Mouse (Mus musculus): ENCODE results near the gene Eif3k. TPM values are rescaled to one million over a fixed set of nuclear protein-coding genes. Genes with fewer than 3 reads are reported as not detected.
"Not testable (repeated sequence)": the region's sequence is repeated elsewhere in the genome, so short reads cannot be mapped to it uniquely, and the experiment has no call there.

Gene Eif3k
- polyA plus RNA-seq, 1 experiment from 2014 or later: 316 TPM

GRCm38 (mm10) chr7:28977556-28977955 is 4.1 kb downstream of the Eif3k start:
- WGBS: 92% methylated on average over 9 of the region's 9 CpGs
- H3K36me3 ChIP-seq (ENCODE audit: control insufficient read depth, insufficient read depth, low read length): peaks cover 35% of the 10 kb centered on the region
- H3K4me1 ChIP-seq (ENCODE audit: control insufficient read depth, insufficient read depth, low read length): peaks cover 8% of the 10 kb centered on the region; the same call in 1 of the 2 replicates
- no peak overlapping the region for H3K27ac ChIP-seq (ENCODE audit: low read depth, low read length)
- H3K4me2 ChIP-seq (ENCODE audit: low read depth, low read length): no peak overlapping the region
- H3K27me3 ChIP-seq (ENCODE audit: control insufficient read depth, insufficient read depth, low read length): no peaks in the 10 kb centered on the region
- H3K9me3 ChIP-seq (ENCODE audit: control insufficient read depth, low read length): no peaks in the 10 kb centered on the region
- no peak overlapping the region for H3K4me3 ChIP-seq (ENCODE audit: low read depth, low read length)
- no peak for ATAC-seq (ENCODE audit: low read depth)
- no peak overlapping the region for H3K9ac ChIP-seq (replicated peaks; ENCODE audit: low read depth, low read length)

- peaks cover 46% of the 10 kb centered on the region for H3K36me3 ChIP-seq (ENCODE audit: control insufficient read depth, insufficient read depth, low read length)
- no peaks in the 10 kb centered on the region for H3K27me3 ChIP-seq (ENCODE audit: control insufficient read depth, insufficient read depth, low read length)
- no peak overlapping the region for H3K4me3 ChIP-seq (ENCODE audit: low read depth, low read length)
- H3K9ac ChIP-seq (replicated peaks; ENCODE audit: low read depth, low read length): no peak overlapping the region
- no peak overlapping the region for H3K27ac ChIP-seq (ENCODE audit: low read depth, low read length)
- no peak overlapping the region for H3K4me2 ChIP-seq (ENCODE audit: low read depth, low read length)
- ATAC-seq (ENCODE audit: low read depth): no peak
- H3K4me1 ChIP-seq (ENCODE audit: control insufficient read depth, insufficient read depth, low read length): no peaks in the 10 kb centered on the region
- no peaks in the 10 kb centered on the region for H3K9me3 ChIP-seq (ENCODE audit: control insufficient read depth, low read length)
- 85% methylated on average over 8 of the region's 8 CpGs for WGBS
These were observed 8.6 kb downstream of the Eif3k start for GRCm38 (mm10) chr7:28973025-28973424.

DNA sequence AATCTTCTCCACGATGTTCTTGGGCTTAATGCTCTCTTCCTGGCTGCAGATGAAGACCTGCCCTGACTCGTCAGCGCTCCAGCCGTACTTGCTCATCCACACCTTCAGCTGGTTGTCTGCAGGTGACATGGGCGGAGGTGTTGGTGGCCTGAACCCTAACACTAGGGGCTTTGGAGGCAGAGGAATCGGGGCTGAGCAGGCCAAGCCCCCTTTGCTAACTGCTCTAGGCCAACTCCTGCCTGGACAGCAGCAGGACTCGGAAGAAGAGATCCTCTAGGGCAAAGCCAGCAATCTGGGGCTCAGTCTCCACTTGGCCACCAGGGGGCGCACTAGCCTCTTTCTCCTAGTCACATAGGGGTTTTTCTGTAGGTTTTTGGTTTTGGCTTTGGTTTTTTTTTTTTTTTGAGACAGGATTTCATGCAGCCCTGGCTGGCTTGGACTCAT is 9.1 kb downstream of the Eif3k start:
- H3K4me2 ChIP-seq (ENCODE audit: low read depth, low read length): no peak overlapping the region
- H3K36me3 ChIP-seq (ENCODE audit: control insufficient read depth, insufficient read depth, low read length): peaks cover 42% of the 10 kb centered on the region
- no peak overlapping the region for H3K4me3 ChIP-seq (ENCODE audit: low read depth, low read length)
- H3K27me3 ChIP-seq (ENCODE audit: control insufficient read depth, insufficient read depth, low read length): no peaks in the 10 kb centered on the region
- no peaks in the 10 kb centered on the region for H3K4me1 ChIP-seq (ENCODE audit: control insufficient read depth, insufficient read depth, low read length)
- 71% methylated on average over 8 of the region's 8 CpGs for WGBS
- no peak overlapping the region for H3K9ac ChIP-seq (replicated peaks; ENCODE audit: low read depth, low read length)
- ATAC-seq (ENCODE audit: low read depth): no peak
- no peaks in the 10 kb centered on the region for H3K9me3 ChIP-seq (ENCODE audit: control insufficient read depth, low read length)
- H3K27ac ChIP-seq (ENCODE audit: low read depth, low read length): no peak overlapping the region

- no peaks in the 10 kb centered on the region for H3K27me3 ChIP-seq (ENCODE audit: control insufficient read depth, insufficient read depth, low read length)
- no peak overlapping the region for H3K4me2 ChIP-seq (ENCODE audit: low read depth, low read length)
- WGBS: 86% methylated on average over 6 of the region's 6 CpGs
- H3K9me3 ChIP-seq (ENCODE audit: control insufficient read depth, low read length): no peaks in the 10 kb centered on the region
- no peak overlapping the region for H3K27ac ChIP-seq (ENCODE audit: low read depth, low read length)
- no peak overlapping the region for H3K4me3 ChIP-seq (ENCODE audit: low read depth, low read length)
- H3K36me3 ChIP-seq (ENCODE audit: control insufficient read depth, insufficient read depth, low read length): peaks cover 35% of the 10 kb centered on the region
- H3K4me1 ChIP-seq (ENCODE audit: control insufficient read depth, insufficient read depth, low read length): no peaks in the 10 kb centered on the region
- no peak overlapping the region for H3K9ac ChIP-seq (replicated peaks; ENCODE audit: low read depth, low read length)
- ATAC-seq (ENCODE audit: low read depth): no peak
These were observed 9.8 kb downstream of the Eif3k start for GRCm38 (mm10) chr7:28971770-28972269.

DNA sequence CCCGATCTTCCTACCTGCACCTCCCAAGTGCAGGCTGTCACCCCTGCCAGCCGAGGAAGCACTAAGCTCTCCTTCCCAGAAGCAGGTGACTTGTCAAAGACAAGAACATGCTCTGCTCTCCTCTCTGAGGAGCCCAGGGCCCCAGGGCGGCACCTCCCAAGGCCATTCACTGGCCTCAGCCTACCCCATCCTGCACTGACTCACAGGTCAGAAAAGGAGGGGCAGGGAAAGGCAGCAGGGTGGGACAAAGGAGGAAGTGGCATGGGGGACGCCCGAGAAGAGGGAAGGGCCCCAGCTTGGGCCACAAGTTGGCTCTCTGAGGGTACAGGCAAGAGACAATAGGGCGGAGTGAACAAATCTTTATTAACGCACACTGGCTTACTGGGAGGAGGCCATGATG is 10.6 kb downstream of the Eif3k start:
- Histone ChIP-seq H3K27me3 (ENCODE audit: control insufficient read depth, insufficient read depth, low read length) (no peaks in the 10 kb centered on the region), H3K9me3 (ENCODE audit: control insufficient read depth, low read length) (no peaks in the 10 kb centered on the region), H3K27ac (ENCODE audit: low read depth, low read length) (no peak overlapping the region), H3K4me3 (ENCODE audit: low read depth, low read length) (no peak overlapping the region), H3K36me3 (ENCODE audit: control insufficient read depth, insufficient read depth, low read length) (peaks cover 27% of the 10 kb centered on the region), H3K4me2 (ENCODE audit: low read depth, low read length) (no peak overlapping the region), H3K9ac (replicated peaks; ENCODE audit: low read depth, low read length) (no peak overlapping the region), H3K4me1 (ENCODE audit: control insufficient read depth, insufficient read depth, low read length) (no peaks in the 10 kb centered on the region)
- no peak for ATAC-seq (ENCODE audit: low read depth)
- WGBS: 95% methylated on average over 7 of the region's 7 CpGs

- no peaks in the 10 kb centered on the region for H3K27me3 ChIP-seq (ENCODE audit: control insufficient read depth, insufficient read depth, low read length)
- H3K4me1 ChIP-seq (ENCODE audit: control insufficient read depth, insufficient read depth, low read length): no peaks in the 10 kb centered on the region
- H3K36me3 ChIP-seq (ENCODE audit: control insufficient read depth, insufficient read depth, low read length): peaks cover 27% of the 10 kb centered on the region
- no peak overlapping the region for H3K4me2 ChIP-seq (ENCODE audit: low read depth, low read length)
- H3K9ac ChIP-seq (replicated peaks; ENCODE audit: low read depth, low read length): no peak overlapping the region
- no peak overlapping the region for H3K4me3 ChIP-seq (ENCODE audit: low read depth, low read length)
- ATAC-seq (ENCODE audit: low read depth): no peak
- no peak overlapping the region for H3K27ac ChIP-seq (ENCODE audit: low read depth, low read length)
- 76% methylated on average over 12 of the region's 12 CpGs for WGBS
- H3K9me3 ChIP-seq (ENCODE audit: control insufficient read depth, low read length): no peaks in the 10 kb centered on the region
These were observed 11.8 kb downstream of the Eif3k start for GRCm38 (mm10) chr7:28969672-28970394.

- WGBS: 93% methylated on average over 1 of the region's 1 CpGs
- H3K4me3 ChIP-seq (ENCODE audit: low read depth, low read length): no peak overlapping the region
- no peak overlapping the region for H3K27ac ChIP-seq (ENCODE audit: low read depth, low read length)
- no peak overlapping the region for H3K4me2 ChIP-seq (ENCODE audit: low read depth, low read length)
- peaks cover 27% of the 10 kb centered on the region for H3K36me3 ChIP-seq (ENCODE audit: control insufficient read depth, insufficient read depth, low read length)
- H3K4me1 ChIP-seq (ENCODE audit: control insufficient read depth, insufficient read depth, low read length): no peaks in the 10 kb centered on the region
- H3K27me3 ChIP-seq (ENCODE audit: control insufficient read depth, insufficient read depth, low read length): no peaks in the 10 kb centered on the region
- ATAC-seq (ENCODE audit: low read depth): no peak
- H3K9ac ChIP-seq (replicated peaks; ENCODE audit: low read depth, low read length): no peak overlapping the region
- H3K9me3 ChIP-seq (ENCODE audit: control insufficient read depth, low read length): no peaks in the 10 kb centered on the region
These were observed 12.4 kb downstream of the Eif3k start for GRCm38 (mm10) chr7:28969271-28969670.

GRCm38 (mm10) chr7:28968120-28968519 is 13.5 kb downstream of the Eif3k start:
- 97% methylated on average over 8 of the region's 8 CpGs for WGBS
- peaks cover 15% of the 10 kb centered on the region for H3K36me3 ChIP-seq (ENCODE audit: control insufficient read depth, insufficient read depth, low read length)
- H3K4me3 ChIP-seq (ENCODE audit: low read depth, low read length); ATAC-seq (ENCODE audit: low read depth); H3K9me3 ChIP-seq (ENCODE audit: control insufficient read depth, low read length); H3K27me3 ChIP-seq (ENCODE audit: control insufficient read depth, insufficient read depth, low read length); H3K27ac ChIP-seq (ENCODE audit: low read depth, low read length); H3K4me1 ChIP-seq (ENCODE audit: control insufficient read depth, insufficient read depth, low read length); H3K4me2 ChIP-seq (ENCODE audit: low read depth, low read length); H3K9ac ChIP-seq (replicated peaks; ENCODE audit: low read depth, low read length): not testable (repeated sequence)

GRCm38 (mm10) chr7:28966751-28967505 is 14.7 kb downstream of the Eif3k start:
- Histone ChIP-seq H3K27ac (ENCODE audit: low read depth, low read length) (no peak overlapping the region), H3K9ac (replicated peaks; ENCODE audit: low read depth, low read length) (no peak overlapping the region), H3K27me3 (ENCODE audit: control insufficient read depth, insufficient read depth, low read length) (no peaks in the 10 kb centered on the region), H3K9me3 (ENCODE audit: control insufficient read depth, low read length) (no peaks in the 10 kb centered on the region), H3K4me2 (ENCODE audit: low read depth, low read length) (no peak overlapping the region), H3K36me3 (ENCODE audit: control insufficient read depth, insufficient read depth, low read length) (peaks cover 15% of the 10 kb centered on the region; the same call in 1 of the 2 replicates), H3K4me1 (ENCODE audit: control insufficient read depth, insufficient read depth, low read length) (no peaks in the 10 kb centered on the region), H3K4me3 (ENCODE audit: low read depth, low read length) (no peak overlapping the region)
- WGBS: 73% methylated on average over 4 of the region's 4 CpGs
- no peak for ATAC-seq (ENCODE audit: low read depth)

All from neural tube, embryonic 14.5 days (tissue).